Mouse (Mus musculus): ENCODE results near the gene Fdx1l.

Gene Fdx1l

GRCm38 (mm10) chr9:21028560-21029110 lies 44.8 kb downstream of the Fdx1l start:
- DNase-seq (ENCODE audit: low spot score in 2 of 2): no peak

GRCm38 (mm10) chr9:21027774-21028290 lies 45.6 kb downstream of the Fdx1l start:
- DNase-seq (ENCODE audit: low spot score in 2 of 2): no peak

- DNase-seq (ENCODE audit: low spot score in 2 of 2): no peak
Observed at GRCm38 (mm10) chr9:21026849-21027248, 46.6 kb downstream of the Fdx1l start.

GRCm38 (mm10) chr9:21025258-21025810 lies 48.1 kb downstream of the Fdx1l start:
- no peak for DNase-seq (ENCODE audit: low spot score in 2 of 2)

GRCm38 (mm10) chr9:21022726-21023125 lies 50.7 kb downstream of the Fdx1l start:
- no peak for DNase-seq (ENCODE audit: low spot score in 2 of 2)

GRCm38 (mm10) chr9:21022288-21022687 lies 51.1 kb downstream of the Fdx1l start:
- no peak for DNase-seq (ENCODE audit: low spot score in 2 of 2)

- DNase-seq (ENCODE audit: low spot score in 2 of 2): no peak
Observed at GRCm38 (mm10) chr9:21021363-21021762, 52.1 kb downstream of the Fdx1l start.

GRCm38 (mm10) chr9:21018600-21018999 lies 54.8 kb downstream of the Fdx1l start:
- no peak for DNase-seq (ENCODE audit: low spot score in 2 of 2)

All from spleen, postnatal 4 days (tissue).